Mouse (Mus musculus): ENCODE measurements around the gene Rgl2. TPM values are rescaled to one million over a fixed set of nuclear protein-coding genes. Genes with fewer than 3 reads are reported as not detected.
A peak's percentile ranks its signal among the peaks of the same experiment; 100 is the strongest.
"Not testable (repeated sequence)": the region's sequence is repeated elsewhere in the genome, so short reads cannot be mapped to it uniquely, and the experiment has no call there.

Gene Rgl2
- polyA plus RNA-seq, 1 experiment: 20.1 TPM

GRCm38 (mm10) chr17:33950131-33950625 is 20.8 kb downstream of the Rgl2 start:
- Histone ChIP-seq H3K27me3 (ENCODE audit: control insufficient read depth, insufficient read depth, insufficient read length) (no peaks in the 10 kb centered on the region), H3K4me3 (no peak overlapping the region), H3K79me2 (ENCODE audit: control insufficient read depth, insufficient read depth) (peaks cover 21% of the 10 kb centered on the region), H3K36me3 (ENCODE audit: control insufficient read depth, insufficient read depth) (peaks cover 15% of the 10 kb centered on the region), H3K4me2 (ENCODE audit: low read depth) (no peak overlapping the region), H3ac (ENCODE audit: control insufficient read depth, insufficient read length) (no peak overlapping the region)
- TF ChIP-seq POLR2AphosphoS2 (IDR thresholded peaks at IDR 0.05; ENCODE audit: insufficient read length, low read depth) (peak; percentile 36), CEBPB (IDR thresholded peaks at IDR 0.05; ENCODE audit: insufficient read depth, poor library complexity, severe bottlenecking) (no peak)

GRCm38 (mm10) chr17:33951021-33951946 is 21.9 kb downstream of the Rgl2 start, which contains the start of gene B3galt4:
Gene B3galt4, minus strand, starts transcription at chr17:33951488.
- TF ChIP-seq MYOG (IDR thresholded peaks at IDR 0.05; ENCODE audit: control insufficient read depth in 1 of 3, insufficient read depth in 1 of 3, insufficient read length in 2 of 3, low read depth in 2 of 3) (peak in 2 of 3 experiments; percentile 80 to 89), E2F4 (IDR thresholded peaks at IDR 0.05; ENCODE audit: insufficient read depth) (no peak), SRF (IDR thresholded peaks at IDR 0.05; ENCODE audit: control insufficient read depth, insufficient read length, low read depth) (no peak), POLR2A (IDR thresholded peaks at IDR 0.05; ENCODE audit: insufficient read length, low read depth) (peak; percentile 71), USF1 (IDR thresholded peaks at IDR 0.05; ENCODE audit: low read depth) (no peak), POLR2AphosphoS2 (IDR thresholded peaks at IDR 0.05; ENCODE audit: insufficient read length, low read depth) (peak; percentile 95), MYOD1 (IDR thresholded peaks at IDR 0.05; ENCODE audit: control insufficient read depth in 1 of 3, insufficient read length in 2 of 3, low read depth in 2 of 3) (peak in 2 of 3 experiments; percentile 88 to 90), TCF3 (IDR thresholded peaks at IDR 0.05; ENCODE audit: insufficient read length, low read depth) (peak; percentile 55), TCF12 (IDR thresholded peaks at IDR 0.05; ENCODE audit: insufficient read depth, poor library complexity, severe bottlenecking) (no peak), MAX (IDR thresholded peaks at IDR 0.05; ENCODE audit: low read depth) (no peak), REST (IDR thresholded peaks at IDR 0.05; ENCODE audit: insufficient read depth, insufficient read length) (no peak)
- H3K4me2 ChIP-seq (ENCODE audit: low read depth): peak within 1 kb of the TSS; percentile 78
- H3K27me3 ChIP-seq (ENCODE audit: control insufficient read depth, insufficient read depth, insufficient read length): no peaks in the 10 kb centered on the region
- no peak within 1 kb of the TSS for H3ac ChIP-seq (ENCODE audit: control insufficient read depth, insufficient read length)
- peaks cover 24% of the 10 kb centered on the region for H3K79me2 ChIP-seq (ENCODE audit: control insufficient read depth, insufficient read depth)
- H3K4me3 ChIP-seq: peak within 1 kb of the TSS; percentile 5
- peaks cover 15% of the 10 kb centered on the region for H3K36me3 ChIP-seq (ENCODE audit: control insufficient read depth, insufficient read depth)

GRCm38 (mm10) chr17:33952015-33952414 is 22.7 kb downstream of the Rgl2 start:
- Histone ChIP-seq H3K79me2 (ENCODE audit: control insufficient read depth, insufficient read depth) (peaks cover 29% of the 10 kb centered on the region), H3K4me3 (peak overlapping the region; percentile 5), H3K4me2 (ENCODE audit: low read depth) (peak overlapping the region; percentile 78), H3K36me3 (ENCODE audit: control insufficient read depth, insufficient read depth) (peaks cover 15% of the 10 kb centered on the region)
- H3K27me3 ChIP-seq (ENCODE audit: control insufficient read depth, insufficient read depth, insufficient read length); H3ac ChIP-seq (ENCODE audit: control insufficient read depth, insufficient read length): not testable (repeated sequence)

GRCm38 (mm10) chr17:33952879-33953278 is 23.5 kb downstream of the Rgl2 start:
- Histone ChIP-seq H3K27me3 (ENCODE audit: control insufficient read depth, insufficient read depth, insufficient read length) (no peaks in the 10 kb centered on the region), H3ac (ENCODE audit: control insufficient read depth, insufficient read length) (no peak overlapping the region), H3K4me2 (ENCODE audit: low read depth) (peak overlapping the region; percentile 59), H3K4me3 (peak overlapping the region; percentile 93), H3K79me2 (ENCODE audit: control insufficient read depth, insufficient read depth) (peaks cover 29% of the 10 kb centered on the region), H3K36me3 (ENCODE audit: control insufficient read depth, insufficient read depth) (peaks cover 15% of the 10 kb centered on the region)
- no peak for TF ChIP-seq POLR2AphosphoS2 (IDR thresholded peaks at IDR 0.05; ENCODE audit: insufficient read length, low read depth)
- no peak for TF ChIP-seq SRF (IDR thresholded peaks at IDR 0.05; ENCODE audit: control insufficient read depth, insufficient read length, low read depth)
- TF ChIP-seq USF1 (IDR thresholded peaks at IDR 0.05; ENCODE audit: low read depth): no peak
- no peak for TF ChIP-seq CEBPB (IDR thresholded peaks at IDR 0.05; ENCODE audit: insufficient read depth, poor library complexity, severe bottlenecking)
- TF ChIP-seq REST (IDR thresholded peaks at IDR 0.05; ENCODE audit: insufficient read depth, insufficient read length): no peak
- no peak for TF ChIP-seq TCF12 (IDR thresholded peaks at IDR 0.05; ENCODE audit: insufficient read depth, poor library complexity, severe bottlenecking)
- no peak for TF ChIP-seq MYOD1 (IDR thresholded peaks at IDR 0.05; ENCODE audit: control insufficient read depth in 1 of 3, insufficient read length in 2 of 3, low read depth in 2 of 3)
- TF ChIP-seq MYOG (IDR thresholded peaks at IDR 0.05; ENCODE audit: control insufficient read depth in 1 of 3, insufficient read depth in 1 of 3, insufficient read length in 2 of 3, low read depth in 2 of 3): no peak
- TF ChIP-seq MAX (IDR thresholded peaks at IDR 0.05; ENCODE audit: low read depth): no peak
- TF ChIP-seq E2F4 (IDR thresholded peaks at IDR 0.05; ENCODE audit: insufficient read depth): no peak
- no peak for TF ChIP-seq POLR2A (IDR thresholded peaks at IDR 0.05; ENCODE audit: insufficient read length, low read depth)
- TF ChIP-seq TCF3 (IDR thresholded peaks at IDR 0.05; ENCODE audit: insufficient read length, low read depth): no peak

GRCm38 (mm10) chr17:33953310-33953709 is 24.0 kb downstream of the Rgl2 start:
- H3ac ChIP-seq (ENCODE audit: control insufficient read depth, insufficient read length): no peak overlapping the region
- H3K36me3 ChIP-seq (ENCODE audit: control insufficient read depth, insufficient read depth): peaks cover 15% of the 10 kb centered on the region
- H3K79me2 ChIP-seq (ENCODE audit: control insufficient read depth, insufficient read depth): peaks cover 29% of the 10 kb centered on the region
- H3K4me3 ChIP-seq: peak overlapping the region; percentile 93
- no peak for TF ChIP-seq CEBPB (IDR thresholded peaks at IDR 0.05; ENCODE audit: insufficient read depth, poor library complexity, severe bottlenecking)
- no peak for TF ChIP-seq POLR2A (IDR thresholded peaks at IDR 0.05; ENCODE audit: insufficient read length, low read depth)
- no peak for TF ChIP-seq E2F4 (IDR thresholded peaks at IDR 0.05; ENCODE audit: insufficient read depth)
- no peak for TF ChIP-seq POLR2AphosphoS2 (IDR thresholded peaks at IDR 0.05; ENCODE audit: insufficient read length, low read depth)
- no peak for TF ChIP-seq USF1 (IDR thresholded peaks at IDR 0.05; ENCODE audit: low read depth)
- TF ChIP-seq REST (IDR thresholded peaks at IDR 0.05; ENCODE audit: insufficient read depth, insufficient read length): no peak
- no peak for TF ChIP-seq MAX (IDR thresholded peaks at IDR 0.05; ENCODE audit: low read depth)
- TF ChIP-seq TCF12 (IDR thresholded peaks at IDR 0.05; ENCODE audit: insufficient read depth, poor library complexity, severe bottlenecking): no peak
- TF ChIP-seq TCF3 (IDR thresholded peaks at IDR 0.05; ENCODE audit: insufficient read length, low read depth): no peak
- TF ChIP-seq MYOD1 (IDR thresholded peaks at IDR 0.05; ENCODE audit: control insufficient read depth in 1 of 3, insufficient read length in 2 of 3, low read depth in 2 of 3): no peak
- no peak for TF ChIP-seq SRF (IDR thresholded peaks at IDR 0.05; ENCODE audit: control insufficient read depth, insufficient read length, low read depth)
- no peak for TF ChIP-seq MYOG (IDR thresholded peaks at IDR 0.05; ENCODE audit: control insufficient read depth in 1 of 3, insufficient read depth in 1 of 3, insufficient read length in 2 of 3, low read depth in 2 of 3)
- H3K27me3 ChIP-seq (ENCODE audit: control insufficient read depth, insufficient read depth, insufficient read length): no peaks in the 10 kb centered on the region
- H3K4me2 ChIP-seq (ENCODE audit: low read depth): peak overlapping the region; percentile 59

Data from myocyte (in vitro differentiated cells).